Comparison of ENCODE assay signal across 8 mouse cellular contexts in genomic region chr1:18057003-18057402, GRCm38 (mm10).
DNase-seq lines count a peak whose midpoint lies in the region; ATAC-seq lines count a peak whose summit lies in the region.
"Not testable (repeated sequence)": the region's sequence is repeated elsewhere in the genome, so short reads cannot be mapped to it uniquely, and the experiment has no call there.

No protein-coding gene starts in this region.

- H3K4me1 ChIP-seq in embryonic facial prominence, embryonic 11.5 days (ENCODE audit: control insufficient read depth, insufficient read depth, low read length); hindbrain, embryonic 11.5 days (replicated peaks; ENCODE audit: control insufficient read depth, insufficient read depth, low read length); stomach, embryonic 14.5 days (ENCODE audit: control insufficient read depth, insufficient read depth, low read length): not testable (repeated sequence)
- H3K4me1 ChIP-seq in forebrain, embryonic 16.5 days (replicated peaks; ENCODE audit: control insufficient read depth, insufficient read depth, low read length) = peaks cover 12% of the 10 kb centered on the region
- H3K4me1 ChIP-seq in kidney, embryonic 15.5 days = peaks cover 20% of the 10 kb centered on the region
- H3K4me1 ChIP-seq in limb, embryonic 15.5 days = peaks cover 16% of the 10 kb centered on the region
- peaks cover 11% of the 10 kb centered on the region for H3K4me1 ChIP-seq in midbrain, embryonic 16.5 days (ENCODE audit: control insufficient read depth, insufficient read depth, low read length)

- not testable (repeated sequence) for H3K9ac ChIP-seq in embryonic facial prominence, embryonic 11.5 days (replicated peaks; ENCODE audit: low read length); forebrain, embryonic 16.5 days (replicated peaks; ENCODE audit: low read depth, low read length); hindbrain, embryonic 11.5 days (ENCODE audit: low read depth, low read length); kidney, embryonic 15.5 days; limb, embryonic 15.5 days; midbrain, embryonic 16.5 days (ENCODE audit: low read depth, low read length); stomach, embryonic 14.5 days (replicated peaks; ENCODE audit: low read depth, low read length)

- not testable (repeated sequence) for H3K27ac ChIP-seq in embryonic facial prominence, embryonic 11.5 days (replicated peaks; ENCODE audit: low read depth, low read length); forebrain, embryonic 16.5 days (ENCODE audit: low read length); hindbrain, embryonic 11.5 days (ENCODE audit: low read depth, low read length); kidney, embryonic 15.5 days; limb, embryonic 15.5 days; midbrain, embryonic 16.5 days (ENCODE audit: low read length); stomach, embryonic 14.5 days (ENCODE audit: low read length)

- H3K27me3 ChIP-seq in embryonic facial prominence, embryonic 11.5 days (ENCODE audit: control insufficient read depth, insufficient read depth, low read length) = peaks cover 14% of the 10 kb centered on the region
- peaks cover 20% of the 10 kb centered on the region; the same call in 1 of the 2 replicates for H3K27me3 ChIP-seq in forebrain, embryonic 16.5 days (replicated peaks; ENCODE audit: control insufficient read depth, insufficient read depth, low read length)
- peaks cover 32% of the 10 kb centered on the region for H3K27me3 ChIP-seq in hindbrain, embryonic 11.5 days (ENCODE audit: control insufficient read depth, insufficient read depth, low read length)
- H3K27me3 ChIP-seq in kidney, embryonic 15.5 days = peaks cover 43% of the 10 kb centered on the region
- H3K27me3 ChIP-seq in limb, embryonic 15.5 days = peaks cover 38% of the 10 kb centered on the region
- not testable (repeated sequence) for H3K27me3 ChIP-seq in midbrain, embryonic 16.5 days (ENCODE audit: control insufficient read depth, insufficient read depth, low read depth, low read length)
- H3K27me3 ChIP-seq in stomach, embryonic 14.5 days (ENCODE audit: control insufficient read depth, insufficient read depth, low read length) = peaks cover 13% of the 10 kb centered on the region

- peak overlapping the region; percentile 29; the same call in 1 of the 2 replicates for H3K4me2 ChIP-seq in embryonic facial prominence, embryonic 11.5 days (ENCODE audit: low read depth, low read length)
- peak overlapping the region; percentile 95 for H3K4me2 ChIP-seq in forebrain, embryonic 16.5 days (ENCODE audit: low read length)
- H3K4me2 ChIP-seq in hindbrain, embryonic 11.5 days (replicated peaks; ENCODE audit: low read depth, low read length) = peak overlapping the region; percentile 91; the same call in 1 of the 2 replicates
- peak overlapping the region; percentile 99 for H3K4me2 ChIP-seq in kidney, embryonic 15.5 days
- H3K4me2 ChIP-seq in limb, embryonic 15.5 days = peak overlapping the region; percentile 99; the same call in 1 of the 2 replicates
- peak overlapping the region; percentile 77 for H3K4me2 ChIP-seq in midbrain, embryonic 16.5 days (ENCODE audit: low read length)
- H3K4me2 ChIP-seq in stomach, embryonic 14.5 days (replicated peaks; ENCODE audit: low read depth, low read length) = peak overlapping the region; percentile 67

- not testable (repeated sequence) for ATAC-seq in embryonic facial prominence, embryonic 11.5 days (replicated peaks; ENCODE audit: insufficient number of reproducible peaks, low FRiP score, low TSS enrichment, low read depth); forebrain, embryonic 16.5 days; hindbrain, embryonic 11.5 days (ENCODE audit: low FRiP score); kidney, embryonic 15.5 days (replicated peaks; ENCODE audit: low FRiP score); limb, embryonic 15.5 days (ENCODE audit: insufficient number of reproducible peaks, low FRiP score, low TSS enrichment, low read depth); midbrain, embryonic 16.5 days; stomach, embryonic 14.5 days (ENCODE audit: insufficient number of reproducible peaks, insufficient read depth, low FRiP score, low read depth)

- peak overlapping the region; percentile 57; the same call in 1 of the 2 replicates for H3K4me3 ChIP-seq in embryonic facial prominence, embryonic 11.5 days (ENCODE audit: low read depth, low read length)
- peak overlapping the region; percentile 79 for H3K4me3 ChIP-seq in forebrain, embryonic 16.5 days (replicated peaks; ENCODE audit: low read length)
- H3K4me3 ChIP-seq in hindbrain, embryonic 11.5 days (ENCODE audit: low read depth, low read length) = peak overlapping the region; percentile 58; the same call in 1 of the 2 replicates
- H3K4me3 ChIP-seq in kidney, embryonic 15.5 days (replicated peaks) = peak overlapping the region; percentile 59
- H3K4me3 ChIP-seq in limb, embryonic 15.5 days = peak overlapping the region; percentile 53; the same call in 1 of the 2 replicates
- H3K4me3 ChIP-seq in midbrain, embryonic 16.5 days (ENCODE audit: low read depth, low read length) = peak overlapping the region; percentile 60
- peak overlapping the region; percentile 48 for H3K4me3 ChIP-seq in stomach, embryonic 14.5 days (ENCODE audit: low read depth, low read length)

- H3K36me3 ChIP-seq in embryonic facial prominence, embryonic 11.5 days (replicated peaks; ENCODE audit: control insufficient read depth, insufficient read depth, low read depth, low read length); forebrain, embryonic 16.5 days (ENCODE audit: control insufficient read depth, insufficient read depth); hindbrain, embryonic 11.5 days (ENCODE audit: control insufficient read depth, insufficient read depth, low read length); kidney, embryonic 15.5 days; limb, embryonic 15.5 days; midbrain, embryonic 16.5 days (ENCODE audit: control insufficient read depth, insufficient read depth, low read length); stomach, embryonic 14.5 days (ENCODE audit: control insufficient read depth, insufficient read depth, low read length): not testable (repeated sequence)

- 5% methylated on average over 11 of the region's 11 CpGs for WGBS in embryonic facial prominence, embryonic 11.5 days
- WGBS in forebrain, embryonic 16.5 days = 3% methylated on average over 11 of the region's 11 CpGs
- WGBS in hindbrain, embryonic 11.5 days = 6% methylated on average over 11 of the region's 11 CpGs
- 7% methylated on average over 11 of the region's 11 CpGs for WGBS in kidney, embryonic 15.5 days
- 8% methylated on average over 11 of the region's 11 CpGs for WGBS in limb, embryonic 15.5 days
- WGBS in midbrain, embryonic 16.5 days = 9% methylated on average over 11 of the region's 11 CpGs
- 10% methylated on average over 11 of the region's 11 CpGs for WGBS in stomach, embryonic 14.5 days

- H3K9me3 ChIP-seq in embryonic facial prominence, embryonic 11.5 days (replicated peaks; ENCODE audit: control insufficient read depth, low read length); forebrain, embryonic 16.5 days (ENCODE audit: control insufficient read depth, low read length); hindbrain, embryonic 11.5 days (ENCODE audit: control insufficient read depth, low read length); kidney, embryonic 15.5 days (replicated peaks); limb, embryonic 15.5 days; midbrain, embryonic 16.5 days (replicated peaks; ENCODE audit: control insufficient read depth, low read length, poor library complexity, severe bottlenecking); stomach, embryonic 14.5 days (ENCODE audit: control insufficient read depth, low read depth, low read length): not testable (repeated sequence)

- peak; percentile 45 for DNase-seq in R1 (ENCODE audit: low read depth, low spot score)
- peak; percentile 3 for DNase-seq in embryonic facial prominence, embryonic 11.5 days (ENCODE audit: low spot score)
- DNase-seq in hindbrain, embryonic 11.5 days (ENCODE audit: low spot score) = not testable (repeated sequence)

Comparison
In these comparisons a context has a peak if more than half of its experiments do, and no peak if none do; other contexts are left out.
1. H3K4me2 ChIP-seq: peak in every context shown above with its lines; median percentile 99 in kidney, embryonic 15.5 days; 99 in limb, embryonic 15.5 days; 95 in forebrain, embryonic 16.5 days; 91 in hindbrain, embryonic 11.5 days; 77 in midbrain, embryonic 16.5 days; 67 in stomach, embryonic 14.5 days; 29 in embryonic facial prominence, embryonic 11.5 days.